Mouse (Mus musculus) heart, adult 2 months (tissue): ENCODE results near the gene Rasl11a. TPM values are rescaled to one million over a fixed set of nuclear protein-coding genes. Genes with fewer than 3 reads are reported as not detected.
A peak's percentile ranks its signal among the peaks of the same experiment; 100 is the strongest.

Source experiments
- DNase-seq, 2 experiments: peaks; one replicate each; pipeline ENCODE4 v3.0.0; 2021
- H3K27ac ChIP-seq: fragments of 200-600 bp; 2 replicates; pipeline ENCODE4 v1.8.1; 2022
- H3K27me3 ChIP-seq: fragments of 200-500 bp; 2 replicates; pipeline ENCODE4 v1.6.1; 2012; ENCODE audit warnings: mild to moderate bottlenecking, low read length, inconsistent platforms, mixed read lengths; ENCODE audit not compliant: control insufficient read depth, insufficient read depth
- H3K36me3 ChIP-seq: fragments of 200-500 bp; 2 replicates; pipeline ENCODE4 v1.6.1; 2012; ENCODE audit warnings: low read length, inconsistent platforms; ENCODE audit not compliant: control insufficient read depth, insufficient read depth
- H3K4me1 ChIP-seq: fragments of 200-500 bp; 2 replicates; pipeline ENCODE4 v1.6.1; 2011; ENCODE audit warnings: low read length; ENCODE audit not compliant: control insufficient read depth, insufficient read depth
- H3K4me3 ChIP-seq: fragments of 200-600 bp; 2 replicates; pipeline ENCODE4 v1.8.1; 2022
- H3K79me2 ChIP-seq: fragments of 200-500 bp; replicated peaks from 2 replicates; pipeline ENCODE4 v1.6.1; 2012; ENCODE audit warnings: mild to moderate bottlenecking, inconsistent platforms, low read length, moderate library complexity, mixed read lengths; ENCODE audit not compliant: control insufficient read depth, insufficient read depth
- H3K9ac ChIP-seq: fragments of 200-500 bp; 2 replicates; pipeline ENCODE4 v1.6.1; 2012; ENCODE audit warnings: low read depth, mild to moderate bottlenecking, control low read depth, inconsistent platforms, low read length, mixed read lengths
- CTCF ChIP-seq: fragments of 200-600 bp; IDR thresholded peaks from 2 replicates; pipeline ENCODE4 v1.8.1; 2022; ENCODE audit warnings: antibody characterized with exemption, mild to moderate bottlenecking, moderate library complexity
- EP300 ChIP-seq: fragments of 200-500 bp; IDR thresholded peaks from 2 replicates; pipeline ENCODE4 v1.6.1; 2011; ENCODE audit warnings: low read depth, low read length, control low read depth; ENCODE audit not compliant: insufficient read depth
- POLR2A ChIP-seq: fragments of 200-500 bp; IDR thresholded peaks from 2 replicates; pipeline ENCODE4 v1.6.1; 2011; ENCODE audit warnings: mild to moderate bottlenecking, low read depth, low read length, control low read depth; ENCODE audit not compliant: insufficient read depth
- whole genome bisulfite sequencing: fragments of 180-500 bp; shearing (Covaris S2); methylation state at CpG from one replicate; pipeline ENCODE4 v1.1.7; 2018; 5-methylcytosine and 5-hydroxymethylcytosine counted together
- intact Hi-C: fragments of 180-260 bp; cut with DNase I; formaldehyde crosslinking; loops from one replicate; pipeline ENCODE4 v1.15.1; 2025
- polyA plus RNA-seq: library from polyadenylated mRNA; depleted of rRNA; stranded (reverse); fragments of >200 nt; gene quantifications from 2 replicates; pipeline ENCODE4 v1.2.3, GENCODE M21; 2012
- total RNA-seq, 2 experiments: library from RNA; stranded (reverse); gene quantifications; 2 replicates each; pipeline ENCODE4 v1.2.3; 2021

Gene Rasl11a
- total and polyA plus RNA-seq, 3 experiments, result 1.8 to 3.7 (median 2.7) TPM

DNA sequence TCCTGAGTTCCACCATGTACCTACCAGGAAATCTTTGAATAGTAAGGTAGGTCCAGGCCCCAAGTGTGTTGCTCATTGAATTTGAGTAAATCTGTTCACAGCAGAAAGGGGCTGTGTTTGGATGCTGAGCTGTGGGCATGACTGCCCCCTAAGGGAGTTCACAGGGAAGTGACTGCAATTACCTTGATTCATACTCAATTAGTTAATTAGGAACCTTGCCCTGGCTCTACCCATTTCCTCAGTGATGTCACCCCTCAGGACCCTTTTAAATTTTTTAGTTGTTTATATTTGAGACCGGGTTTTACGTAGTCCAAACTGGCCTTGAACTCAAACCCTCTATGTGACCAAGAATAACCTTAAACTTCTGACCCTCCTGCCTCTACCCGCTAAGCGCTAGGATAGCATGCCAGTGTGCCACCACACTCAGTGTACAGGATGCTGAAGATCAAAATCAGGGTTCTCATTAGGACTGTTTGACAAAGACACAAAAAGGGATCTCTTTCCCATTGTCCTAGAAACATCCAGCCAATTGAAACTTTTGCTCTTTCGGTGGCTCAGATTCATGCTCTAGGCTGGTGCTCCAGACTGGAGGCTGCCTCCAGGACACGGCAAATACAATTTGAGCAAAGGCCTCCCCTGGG is 450 bp upstream of the Rasl11a start:
- no peaks in the 10 kb centered on the region for H3K36me3 ChIP-seq
- peak overlapping the region; percentile 65 for H3K27ac ChIP-seq
- H3K4me3 ChIP-seq, result peak overlapping the region; percentile 58
- H3K9ac ChIP-seq, result peak overlapping the region; percentile 49
- no peaks in the 10 kb centered on the region for H3K79me2 ChIP-seq
- no peaks in the 10 kb centered on the region for H3K27me3 ChIP-seq
- intact Hi-C loops, result loop anchor here (2.0 to 10.0 kb wide), 2 partner anchors 120 to 138 kb away; partner anchors contain the start of gene Mtif3
- WGBS, result 24% methylated on average over 6 of the region's 6 CpGs
- no peak for TF ChIP-seq POLR2A
- peak; percentile 60 for TF ChIP-seq CTCF
- H3K4me1 ChIP-seq, result peaks cover 5% of the 10 kb centered on the region
- DNase-seq, result no peak

DNA sequence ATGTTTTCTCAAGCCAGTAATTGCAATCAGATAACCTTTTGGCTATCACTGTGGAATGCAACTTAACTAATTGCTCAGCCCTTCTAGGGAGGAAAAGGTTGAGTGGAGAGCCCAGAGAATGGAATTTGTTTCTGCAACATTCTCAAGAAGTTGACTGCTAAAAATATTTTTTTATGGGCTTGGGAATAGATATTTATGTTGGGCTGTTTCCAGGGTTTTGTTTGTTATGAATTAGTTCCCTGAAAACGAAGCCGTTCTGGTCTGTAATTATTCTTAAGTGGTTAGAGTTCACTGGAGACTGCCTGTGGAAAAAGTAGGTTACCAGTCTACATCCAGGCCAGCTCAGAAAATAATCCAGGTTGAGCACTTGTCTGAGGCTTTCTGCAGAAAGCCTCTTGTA is 1.6 kb downstream of the Rasl11a start:
- Histone ChIP-seq H3K4me3 (peak overlapping the region; percentile 12; the same call in 1 of the 2 replicates), H3K36me3 (no peaks in the 10 kb centered on the region), H3K9ac (no peak overlapping the region), H3K27me3 (no peaks in the 10 kb centered on the region), H3K79me2 (no peaks in the 10 kb centered on the region), H3K4me1 (peaks cover 5% of the 10 kb centered on the region), H3K27ac (peak overlapping the region; percentile 75)
- no peak for TF ChIP-seq POLR2A
- TF ChIP-seq CTCF, result no peak
- TF ChIP-seq EP300, result no peak
- 31% methylated on average over 2 of the region's 2 CpGs for WGBS
- intact Hi-C loops, result loop anchor here (2.0 to 10.0 kb wide), 3 partner anchors 20 to 118 kb away; partner anchors contain the start of gene Mtif3
- DNase-seq, result no peak

DNA sequence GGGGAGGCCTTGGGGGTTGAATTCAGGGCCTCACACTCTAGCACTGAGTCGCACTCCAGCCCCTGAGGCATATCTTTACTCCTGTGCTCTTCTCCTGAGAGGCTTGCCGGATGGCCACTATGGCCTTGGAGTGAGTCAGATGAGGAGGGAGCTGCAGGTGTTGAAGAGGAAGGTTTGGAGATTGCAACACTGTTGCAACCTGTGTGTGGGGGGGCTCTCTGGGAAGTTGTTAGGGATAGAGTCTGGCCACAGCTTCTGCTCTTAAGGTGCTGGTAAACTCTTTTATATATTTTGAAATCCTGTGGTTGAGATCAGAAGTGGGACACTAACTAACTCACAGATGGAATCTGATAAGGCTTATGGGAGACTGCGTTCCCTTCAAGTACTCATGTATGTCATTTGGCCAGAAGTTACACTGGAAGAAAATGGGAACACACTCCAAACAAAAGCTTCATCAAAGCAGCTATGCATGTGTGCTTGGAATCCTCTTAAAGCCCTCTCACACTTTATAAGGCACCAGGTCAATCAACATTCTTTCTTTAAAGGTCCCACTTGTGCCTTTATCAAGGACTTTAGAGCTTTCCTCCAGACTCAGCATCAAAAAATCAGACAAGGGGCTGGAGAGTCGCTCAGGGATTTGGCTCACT is 4.2 kb downstream of the Rasl11a start:
- H3K27me3 ChIP-seq, result no peaks in the 10 kb centered on the region
- WGBS, result 87% methylated on average over 4 of the region's 4 CpGs
- no peak overlapping the region for H3K27ac ChIP-seq
- intact Hi-C loops, result loop anchor here (5.0 to 10.0 kb wide), 2 partner anchors 58 to 116 kb away; partner anchors contain the start of gene Mtif3
- H3K4me1 ChIP-seq, result peaks cover 5% of the 10 kb centered on the region
- no peak for DNase-seq
- TF ChIP-seq POLR2A, result no peak
- TF ChIP-seq EP300, result no peak
- no peak for TF ChIP-seq CTCF
- no peaks in the 10 kb centered on the region for H3K79me2 ChIP-seq
- H3K36me3 ChIP-seq, result no peaks in the 10 kb centered on the region
- H3K9ac ChIP-seq, result no peak overlapping the region
- no peak overlapping the region for H3K4me3 ChIP-seq

DNA sequence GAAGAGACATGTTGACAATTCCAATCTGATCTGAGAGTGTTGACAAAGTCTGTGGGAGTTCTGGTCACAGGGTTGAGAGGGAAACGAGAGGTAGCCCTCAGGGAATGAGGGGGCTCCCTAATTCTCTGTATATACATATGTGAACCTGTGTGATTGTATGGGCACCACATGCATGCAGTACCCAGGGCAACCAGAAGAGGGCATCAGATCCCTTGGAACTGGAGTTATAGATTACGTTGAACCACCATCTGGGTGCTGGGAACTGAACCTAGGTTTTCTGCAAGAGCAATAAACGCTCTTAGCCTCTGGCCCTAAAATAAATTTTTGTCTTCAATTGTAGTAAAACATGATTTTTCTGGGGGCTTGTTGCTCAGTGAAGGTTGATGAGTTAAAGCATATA is 11.2 kb downstream of the Rasl11a start:
- DNase-seq, result no peak
- no peaks in the 10 kb centered on the region for H3K79me2 ChIP-seq
- no peaks in the 10 kb centered on the region; the same call in 1 of the 2 replicates for H3K27me3 ChIP-seq
- H3K4me3 ChIP-seq, result no peak overlapping the region
- no peak overlapping the region for H3K27ac ChIP-seq
- intact Hi-C loops, result no loop called here
- no peak overlapping the region for H3K9ac ChIP-seq
- TF ChIP-seq CTCF (peak; percentile 33), EP300 (no peak), POLR2A (no peak)
- no peaks in the 10 kb centered on the region for H3K4me1 ChIP-seq
- H3K36me3 ChIP-seq, result no peaks in the 10 kb centered on the region
- WGBS, result 88% methylated on average over 3 of the region's 3 CpGs

GRCm38 (mm10) chr5:146857620-146858019 is 12.7 kb downstream of the Rasl11a start:
- H3K9ac ChIP-seq, result no peak overlapping the region
- WGBS, result 66% methylated on average over 8 of the region's 8 CpGs
- intact Hi-C loops, result no loop called here
- H3K4me3 ChIP-seq, result no peak overlapping the region
- no peaks in the 10 kb centered on the region for H3K36me3 ChIP-seq
- TF ChIP-seq POLR2A (no peak), CTCF (no peak), EP300 (no peak)
- no peaks in the 10 kb centered on the region; the same call in 1 of the 2 replicates for H3K27me3 ChIP-seq
- no peaks in the 10 kb centered on the region for H3K79me2 ChIP-seq
- H3K4me1 ChIP-seq, result no peaks in the 10 kb centered on the region
- no peak for DNase-seq
- no peak overlapping the region for H3K27ac ChIP-seq

DNA sequence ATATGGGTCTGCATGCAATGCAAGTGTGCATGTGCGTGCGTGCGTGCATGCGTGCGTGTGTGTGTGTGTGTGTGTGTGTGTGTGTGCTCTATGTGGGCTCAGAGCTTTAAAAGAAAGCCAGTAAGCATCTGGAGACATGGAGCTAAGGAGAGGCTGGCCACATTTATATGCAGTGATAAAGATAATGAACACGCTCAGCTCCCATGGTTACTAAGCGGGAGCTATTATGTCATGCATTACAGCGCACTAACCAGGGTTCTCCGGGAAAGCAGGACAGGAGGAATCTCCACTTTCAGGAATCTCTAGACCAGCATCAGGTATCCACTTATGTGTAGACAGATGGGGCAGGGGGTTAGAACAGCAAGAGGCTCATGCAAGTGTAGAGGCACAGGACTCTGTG is 13.9 kb downstream of the Rasl11a start:
- Histone ChIP-seq H3K4me1 (no peaks in the 10 kb centered on the region), H3K79me2 (no peaks in the 10 kb centered on the region), H3K36me3 (no peaks in the 10 kb centered on the region), H3K9ac (no peak overlapping the region), H3K4me3 (no peak overlapping the region), H3K27me3 (no peaks in the 10 kb centered on the region; the same call in 1 of the 2 replicates), H3K27ac (no peak overlapping the region)
- no peak for DNase-seq
- TF ChIP-seq EP300, result no peak
- no peak for TF ChIP-seq CTCF
- TF ChIP-seq POLR2A, result no peak
- 92% methylated on average over 9 of the region's 9 CpGs for WGBS
- intact Hi-C loops, result no loop called here
